Mouse (Mus musculus) embryonic facial prominence, embryonic 12.5 days (tissue): Measurements from ENCODE around the gene N4bp2. TPM values are rescaled to one million over a fixed set of nuclear protein-coding genes. Genes with fewer than 3 reads are reported as not detected.

ENCODE experiments used
- ATAC-seq: fragments of 200-750 bp; cut with Nextera tagmentation; 2 replicates; pipeline ENCODE4 v1.8.0; 2017; ENCODE audit not compliant: insufficient number of reproducible peaks, insufficient read depth, low FRiP score, low TSS enrichment
- H3K27ac ChIP-seq: fragments of 300-500 bp; sonication (generic); 2 replicates; pipeline ENCODE4 v1.5.1; 2016; ENCODE audit warnings: mild to moderate bottlenecking
- H3K27me3 ChIP-seq: fragments of 300-500 bp; sonication (generic); 2 replicates; pipeline ENCODE4 v1.6.1; 2016; ENCODE audit warnings: mild to moderate bottlenecking, moderate library complexity
- H3K36me3 ChIP-seq: fragments of 300-500 bp; sonication (generic); 2 replicates; pipeline ENCODE4 v1.6.1; 2016; ENCODE audit warnings: mild to moderate bottlenecking
- H3K4me1 ChIP-seq: fragments of 300-500 bp; sonication (generic); 2 replicates; pipeline ENCODE4 v1.6.1; 2016
- H3K4me2 ChIP-seq: fragments of 300-500 bp; sonication (generic); replicated peaks from 2 replicates; pipeline ENCODE4 v1.6.1; 2016; ENCODE audit warnings: mild to moderate bottlenecking, moderate library complexity
- H3K4me3 ChIP-seq: fragments of 300-500 bp; sonication (generic); 2 replicates; pipeline ENCODE4 v1.5.1; 2016; ENCODE audit warnings: mild to moderate bottlenecking
- H3K9ac ChIP-seq: fragments of 300-500 bp; sonication (generic); 2 replicates; pipeline ENCODE4 v1.6.1; 2016; ENCODE audit warnings: mild to moderate bottlenecking, moderate library complexity
- H3K9me3 ChIP-seq: fragments of 300-500 bp; sonication (generic); 2 replicates; pipeline ENCODE4 v1.6.1; 2016; ENCODE audit warnings: mild to moderate bottlenecking, moderate library complexity
- WGBS: fragments of 180-500 bp; shearing (Covaris S2); methylation state at CpG from one replicate; pipeline ENCODE4 v1.1.7; 2016; 5-methylcytosine and 5-hydroxymethylcytosine counted together
- polyA plus RNA-seq: library from polyadenylated mRNA; unstranded; fragments of >200 nt; fragmentation: Nextera tagmentation; extraction: Ambion mirVana; gene quantifications from 2 replicates; pipeline ENCODE4 v1.2.1, GENCODE M21; 2016

N4bp2 gene
- polyA plus RNA-seq, 1 experiment from 2014 or later: 41.7 TPM

DNA sequence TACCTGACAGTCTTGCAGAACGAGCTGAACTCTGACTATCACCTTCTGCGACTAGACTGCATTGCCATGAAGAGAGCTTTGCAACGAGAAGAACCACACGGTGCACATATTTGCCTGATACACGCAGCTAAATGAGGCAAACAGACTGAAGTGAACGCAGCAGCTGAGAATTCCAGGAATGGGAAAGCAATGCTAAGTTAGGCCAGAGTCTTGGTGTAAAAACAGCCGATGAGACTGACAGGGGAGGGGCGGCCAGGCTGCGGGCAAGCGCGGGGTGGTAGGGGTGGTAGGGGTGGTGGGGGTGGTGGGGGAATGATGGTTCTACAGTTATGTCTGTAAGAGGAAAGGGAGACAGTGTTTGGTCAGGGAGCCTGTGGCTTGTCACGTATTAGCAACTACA, 95.6 kb downstream of the N4bp2 start:
- no peaks in the 10 kb centered on the region for H3K27me3 ChIP-seq
- no peak overlapping the region for H3K4me3 ChIP-seq
- WGBS: 54% methylated on average over 12 of the region's 12 CpGs
- H3K9ac ChIP-seq: no peak overlapping the region
- no peaks in the 10 kb centered on the region for H3K9me3 ChIP-seq
- H3K4me2 ChIP-seq: no peak overlapping the region
- peaks cover 14% of the 10 kb centered on the region; the same call in 1 of the 2 replicates for H3K4me1 ChIP-seq
- H3K27ac ChIP-seq: no peak overlapping the region
- no peak for ATAC-seq
- no peaks in the 10 kb centered on the region for H3K36me3 ChIP-seq

DNA sequence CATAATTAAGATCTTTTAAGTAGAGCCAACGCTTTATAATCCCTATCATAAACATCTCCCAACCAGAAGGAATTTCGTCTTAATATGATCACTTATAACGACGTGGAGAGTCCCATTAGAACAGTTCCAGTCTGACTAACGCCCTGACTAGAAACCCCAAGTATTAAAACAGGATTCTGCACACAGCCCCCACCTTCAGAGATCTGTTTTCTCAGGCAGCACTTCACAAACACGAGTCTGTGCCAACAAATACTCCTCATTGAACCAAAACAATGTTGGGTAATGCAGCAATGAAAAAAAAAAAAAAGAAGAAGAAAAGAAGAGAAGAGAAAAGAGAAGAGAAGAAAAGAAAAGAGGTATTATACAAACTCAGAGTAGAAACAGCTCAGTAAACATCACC, 96.1 kb downstream of the N4bp2 start:
- H3K27me3 ChIP-seq: no peaks in the 10 kb centered on the region
- 55% methylated on average over 6 of the region's 6 CpGs for WGBS

DNA sequence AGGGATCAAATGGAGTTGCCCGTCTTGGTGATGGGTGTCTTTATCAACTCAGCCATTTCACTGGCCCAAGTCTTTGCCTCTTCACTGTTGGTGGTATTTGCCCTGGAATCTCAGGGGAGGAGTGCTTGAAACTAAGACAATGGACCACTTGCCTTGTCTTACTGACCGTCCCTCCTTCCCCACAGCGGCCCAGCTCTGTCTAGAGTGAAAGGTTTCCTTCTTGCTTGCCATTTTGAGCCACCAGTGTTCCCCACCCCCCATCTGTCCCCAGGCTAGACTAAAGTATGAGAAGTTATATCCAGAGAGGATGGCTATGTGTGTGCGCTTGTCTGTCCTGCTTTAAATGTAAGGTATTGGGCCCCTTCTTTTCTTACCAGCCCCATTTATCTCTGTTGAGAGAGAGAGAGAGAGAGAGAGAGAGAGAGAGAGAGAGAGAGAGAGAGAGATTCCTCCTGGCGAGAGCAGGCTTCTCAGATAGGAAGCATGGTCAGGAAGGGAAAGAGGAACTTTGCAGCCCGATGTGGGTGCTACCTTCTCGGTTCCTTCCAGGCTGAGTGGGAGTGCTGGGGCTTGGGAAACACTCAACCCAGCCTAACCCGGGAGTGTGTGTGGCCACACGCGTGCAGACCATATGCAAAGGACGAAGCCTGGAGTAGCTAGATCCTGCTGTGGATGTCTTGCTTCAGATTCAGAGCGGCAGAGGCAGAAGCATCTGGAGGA, 97.1 kb downstream of the N4bp2 start:
- H3K9ac ChIP-seq: no peak overlapping the region
- H3K9me3 ChIP-seq: no peaks in the 10 kb centered on the region
- H3K27ac ChIP-seq: no peak overlapping the region
- 71% methylated on average over 12 of the region's 12 CpGs for WGBS
- H3K4me3 ChIP-seq: no peak overlapping the region
- no peak overlapping the region for H3K4me2 ChIP-seq
- ATAC-seq: no peak
- H3K27me3 ChIP-seq: no peaks in the 10 kb centered on the region
- no peaks in the 10 kb centered on the region for H3K36me3 ChIP-seq
- peaks cover 8% of the 10 kb centered on the region; the same call in 1 of the 2 replicates for H3K4me1 ChIP-seq

More for the DNA sequence above, 96.1 kb downstream of the N4bp2 start:
- no peak overlapping the region for H3K4me3 ChIP-seq
- ATAC-seq: no peak
- H3K4me1 ChIP-seq: peaks cover 14% of the 10 kb centered on the region; the same call in 1 of the 2 replicates
- H3K4me2 ChIP-seq: no peak overlapping the region
- H3K36me3 ChIP-seq: no peaks in the 10 kb centered on the region
- no peak overlapping the region for H3K9ac ChIP-seq
- H3K9me3 ChIP-seq: no peaks in the 10 kb centered on the region
- H3K27ac ChIP-seq: no peak overlapping the region

DNA sequence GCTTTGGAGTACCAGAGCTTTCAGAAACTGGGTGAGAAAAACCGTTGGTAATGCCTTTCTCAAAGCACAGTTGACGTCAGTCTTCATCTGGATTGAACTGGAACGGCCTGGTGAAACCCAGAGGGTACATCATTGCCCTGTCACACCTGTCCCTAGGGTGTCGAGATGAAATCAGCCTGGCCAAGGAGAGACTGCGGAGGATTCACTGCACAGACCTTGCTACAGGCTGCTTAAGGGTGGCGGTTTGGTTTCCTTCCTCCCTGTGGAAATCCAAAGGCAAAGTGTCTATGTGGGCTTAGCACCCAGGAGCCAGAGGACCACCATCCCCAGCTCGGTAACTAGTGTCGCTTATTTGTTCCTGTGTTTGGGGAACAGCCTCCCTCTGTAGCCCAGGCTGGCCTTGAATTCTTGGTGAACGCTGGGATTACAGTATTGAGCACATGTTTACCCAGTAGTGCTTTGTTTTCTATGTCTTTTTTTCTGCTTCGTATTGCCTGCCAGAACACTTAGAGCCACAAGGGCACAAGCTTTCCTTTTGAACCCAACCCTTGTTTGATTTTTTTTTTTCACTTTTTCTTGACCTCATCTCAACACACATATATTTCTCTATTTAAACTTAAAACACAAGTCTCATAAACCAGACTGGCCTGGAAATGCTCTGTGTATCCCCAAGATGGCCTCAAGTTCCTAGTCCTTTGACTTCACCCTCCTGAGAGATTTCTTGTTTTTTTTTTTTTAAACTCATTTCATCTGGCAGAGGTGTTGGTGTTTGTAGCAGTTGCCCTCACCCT, 98.0 kb downstream of the N4bp2 start, which contains the start of gene Rhoh:
Gene Rhoh, plus strand, starts transcription at position 60 of the 791 bp plus-strand sequence.
- WGBS: 85% methylated on average over 10 of the region's 10 CpGs
- Histone ChIP-seq H3K4me2 (no peak within 1 kb of the TSS), H3K9me3 (no peaks in the 10 kb centered on the region), H3K27ac (no peak within 1 kb of the TSS), H3K4me3 (no peak within 1 kb of the TSS), H3K4me1 (peaks cover 8% of the 10 kb centered on the region; the same call in 1 of the 2 replicates), H3K9ac (no peak within 1 kb of the TSS), H3K27me3 (no peaks in the 10 kb centered on the region), H3K36me3 (no peaks in the 10 kb centered on the region)
- ATAC-seq: no peak

DNA sequence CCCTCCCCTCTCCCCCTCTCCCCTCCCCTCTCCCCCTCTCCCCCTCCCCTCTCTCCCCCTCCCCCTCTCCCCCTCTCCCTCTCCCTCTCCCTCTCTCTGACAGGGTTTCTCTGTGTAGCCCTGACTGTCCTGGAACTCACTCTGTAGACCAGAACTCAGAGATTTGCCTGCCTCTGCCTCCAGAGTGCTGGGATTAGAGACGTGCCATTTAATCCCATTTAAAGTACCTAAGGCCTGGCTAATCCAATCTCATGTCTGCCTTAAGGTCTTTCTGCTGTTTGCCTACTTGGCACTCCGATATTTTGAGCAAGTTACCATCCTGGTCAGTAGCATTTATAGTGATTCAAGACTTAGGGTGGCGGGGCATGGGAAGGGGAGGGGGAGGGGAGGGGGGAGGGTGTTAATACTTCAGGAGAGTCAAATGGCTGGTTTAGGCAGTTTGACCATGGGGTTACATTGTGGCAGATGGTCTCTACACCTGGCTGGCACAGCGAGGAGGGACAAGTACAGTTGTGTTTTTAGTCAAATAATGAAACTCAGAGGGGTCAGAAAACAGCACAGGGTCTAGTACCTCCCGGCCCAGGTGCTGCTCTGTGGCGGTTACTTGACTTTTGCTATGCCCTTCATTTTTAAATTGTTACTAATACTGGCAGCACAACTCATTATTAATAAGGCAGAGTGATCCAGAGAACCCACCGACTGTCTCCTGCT, 99.1 kb downstream of the N4bp2 start:
- no peak overlapping the region for H3K4me3 ChIP-seq
- no peaks in the 10 kb centered on the region for H3K36me3 ChIP-seq
- H3K4me2 ChIP-seq: no peak overlapping the region
- no peaks in the 10 kb centered on the region for H3K27me3 ChIP-seq
- 90% methylated on average over 7 of the region's 7 CpGs for WGBS
- no peak overlapping the region for H3K27ac ChIP-seq
- no peak for ATAC-seq
- H3K4me1 ChIP-seq: peaks cover 8% of the 10 kb centered on the region; the same call in 1 of the 2 replicates
- no peak overlapping the region for H3K9ac ChIP-seq
- H3K9me3 ChIP-seq: no peaks in the 10 kb centered on the region

DNA sequence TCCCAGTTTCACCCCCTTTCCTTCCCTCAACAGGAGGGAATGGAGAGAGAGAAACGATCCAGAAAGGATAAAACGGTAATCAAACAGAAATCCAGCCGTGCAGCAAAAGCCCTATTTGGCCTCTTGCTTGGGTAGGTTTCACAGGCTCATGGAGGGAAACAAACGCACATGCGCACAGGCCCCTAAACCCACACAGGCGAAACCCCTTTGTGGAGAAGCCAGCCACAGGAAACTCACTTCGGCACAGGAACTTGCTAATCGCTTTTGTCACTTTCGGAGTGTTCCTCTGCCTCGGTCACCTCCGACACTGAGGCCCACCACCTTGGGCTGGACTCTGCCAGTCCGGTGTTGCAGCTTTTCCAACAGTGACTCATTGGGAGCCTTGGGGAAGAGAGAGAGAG, 100.0 kb downstream of the N4bp2 start:
- Histone ChIP-seq H3K9ac (no peak overlapping the region), H3K4me3 (no peak overlapping the region), H3K36me3 (no peaks in the 10 kb centered on the region), H3K4me1 (peaks cover 8% of the 10 kb centered on the region; the same call in 1 of the 2 replicates), H3K27ac (no peak overlapping the region), H3K9me3 (no peaks in the 10 kb centered on the region), H3K27me3 (no peaks in the 10 kb centered on the region), H3K4me2 (no peak overlapping the region)
- WGBS: 79% methylated on average over 12 of the region's 12 CpGs
- no peak for ATAC-seq

DNA sequence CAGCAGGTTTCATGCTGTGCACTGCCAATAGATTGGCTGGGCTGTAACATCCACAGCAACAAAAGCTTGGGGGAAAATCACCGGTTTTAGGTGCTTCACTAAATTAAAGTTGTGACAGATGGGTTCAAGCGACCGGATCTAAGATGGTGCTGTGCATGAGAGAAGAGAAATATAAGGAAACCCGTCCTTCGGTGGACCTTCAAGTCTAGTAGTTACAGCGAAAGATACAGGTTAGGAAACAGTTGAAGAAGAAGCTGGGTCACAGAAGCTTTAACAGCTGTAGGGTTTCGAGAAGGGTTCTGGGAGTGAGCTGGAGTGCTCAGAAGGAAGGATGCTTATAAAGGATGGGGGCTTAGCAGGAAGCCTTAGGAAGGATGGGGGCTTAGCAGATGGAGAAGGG, 101.2 kb downstream of the N4bp2 start:
- Histone ChIP-seq H3K4me3 (no peak overlapping the region), H3K27ac (no peak overlapping the region), H3K4me1 (no peaks in the 10 kb centered on the region), H3K9ac (no peak overlapping the region), H3K4me2 (no peak overlapping the region), H3K36me3 (no peaks in the 10 kb centered on the region), H3K9me3 (no peaks in the 10 kb centered on the region), H3K27me3 (no peaks in the 10 kb centered on the region)
- WGBS: 95% methylated on average over 7 of the region's 7 CpGs
- no peak for ATAC-seq

DNA sequence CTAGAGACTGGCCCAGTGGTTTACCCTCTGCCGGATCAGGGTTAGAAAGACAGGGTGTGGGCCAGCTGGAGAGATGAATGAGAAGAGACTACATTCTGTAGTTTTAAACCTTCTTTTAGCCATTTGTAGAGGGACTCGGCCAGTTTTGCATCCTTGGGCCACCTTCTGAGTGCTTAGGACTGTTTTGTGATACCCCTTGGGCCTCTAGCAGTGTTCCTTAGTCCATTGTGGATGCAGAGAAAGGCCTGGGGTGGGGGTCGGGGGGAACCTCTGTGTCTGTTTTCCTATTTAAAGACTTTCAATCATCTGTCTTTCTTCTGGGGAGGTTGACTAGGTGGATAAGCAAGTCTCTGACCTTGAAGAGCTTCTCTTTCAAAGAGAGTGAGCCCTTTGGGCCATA, 101.6 kb downstream of the N4bp2 start:
- no peak for ATAC-seq

DNA sequence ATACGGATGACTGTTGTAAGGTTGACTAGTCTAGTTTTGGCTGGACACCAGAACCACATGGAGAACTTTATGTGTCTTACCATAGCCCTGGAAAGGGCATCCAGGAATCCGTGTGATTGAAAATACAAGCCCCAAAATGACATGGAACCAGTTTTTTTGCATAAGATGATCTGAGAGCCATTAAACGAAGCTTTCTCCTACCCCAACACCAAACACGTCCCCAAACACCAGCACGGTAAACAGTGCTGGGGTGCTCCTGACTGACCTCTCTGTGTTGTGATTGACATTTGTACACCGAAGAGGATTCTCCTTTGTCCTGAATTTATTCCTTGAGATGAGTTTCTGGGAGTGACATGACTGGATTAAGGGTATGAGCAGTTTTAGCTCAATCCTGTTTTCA, 103.3 kb downstream of the N4bp2 start:
- ATAC-seq: no peak
- H3K27ac ChIP-seq: no peak overlapping the region
- H3K36me3 ChIP-seq: no peaks in the 10 kb centered on the region
- H3K4me2 ChIP-seq: no peak overlapping the region
- WGBS: 86% methylated on average over 6 of the region's 6 CpGs
- no peaks in the 10 kb centered on the region for H3K27me3 ChIP-seq
- no peaks in the 10 kb centered on the region for H3K9me3 ChIP-seq
- H3K4me3 ChIP-seq: no peak overlapping the region
- no peaks in the 10 kb centered on the region for H3K4me1 ChIP-seq
- H3K9ac ChIP-seq: no peak overlapping the region

More for the DNA sequence above, 101.6 kb downstream of the N4bp2 start:
- no peaks in the 10 kb centered on the region for H3K36me3 ChIP-seq
- H3K27me3 ChIP-seq: no peaks in the 10 kb centered on the region
- H3K4me2 ChIP-seq: no peak overlapping the region
- WGBS: 83% methylated on average over 3 of the region's 3 CpGs
- no peak overlapping the region for H3K27ac ChIP-seq
- H3K9ac ChIP-seq: no peak overlapping the region
- no peaks in the 10 kb centered on the region for H3K9me3 ChIP-seq
- no peaks in the 10 kb centered on the region for H3K4me1 ChIP-seq
- H3K4me3 ChIP-seq: no peak overlapping the region

DNA sequence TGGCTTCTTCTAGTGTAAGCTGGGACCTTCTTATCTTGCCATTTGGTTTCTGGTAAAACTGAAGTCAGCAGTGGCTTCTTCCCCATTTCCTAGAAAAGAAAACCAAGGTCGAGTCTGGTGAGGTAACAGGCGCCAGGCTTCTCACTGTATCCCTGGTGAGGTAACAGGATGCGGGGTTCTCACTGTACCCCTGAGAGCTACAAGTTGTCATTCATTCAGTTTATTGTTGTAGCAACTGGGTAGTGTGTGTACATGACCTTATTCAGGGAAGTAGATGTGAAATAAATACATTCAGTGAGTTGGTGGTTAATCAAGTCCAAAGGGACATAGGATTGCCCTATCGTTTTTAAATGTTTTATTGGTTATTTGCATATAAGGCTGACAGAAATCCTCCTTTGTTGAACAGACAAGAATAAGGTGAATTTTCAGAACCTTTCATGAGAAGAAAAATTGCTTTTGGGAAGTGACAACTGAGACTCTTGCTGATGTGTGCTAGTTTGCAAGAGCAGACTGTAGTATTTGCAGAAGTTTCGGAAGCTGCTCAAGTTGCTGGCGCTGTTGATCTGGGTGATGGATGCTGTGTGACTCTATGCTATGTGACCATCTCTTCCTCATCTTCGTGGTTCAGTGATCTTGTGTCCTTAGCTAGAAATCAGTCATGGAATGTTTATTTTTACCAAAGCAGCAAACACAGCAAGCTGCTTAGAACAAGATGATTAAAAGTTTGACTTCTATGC, 104.2 kb downstream of the N4bp2 start:
- WGBS: 82% methylated on average over 7 of the region's 7 CpGs
- Histone ChIP-seq H3K9me3 (no peaks in the 10 kb centered on the region), H3K27ac (no peak overlapping the region), H3K36me3 (no peaks in the 10 kb centered on the region), H3K4me1 (no peaks in the 10 kb centered on the region), H3K9ac (no peak overlapping the region), H3K4me3 (no peak overlapping the region), H3K4me2 (no peak overlapping the region), H3K27me3 (no peaks in the 10 kb centered on the region)
- no peak for ATAC-seq

DNA sequence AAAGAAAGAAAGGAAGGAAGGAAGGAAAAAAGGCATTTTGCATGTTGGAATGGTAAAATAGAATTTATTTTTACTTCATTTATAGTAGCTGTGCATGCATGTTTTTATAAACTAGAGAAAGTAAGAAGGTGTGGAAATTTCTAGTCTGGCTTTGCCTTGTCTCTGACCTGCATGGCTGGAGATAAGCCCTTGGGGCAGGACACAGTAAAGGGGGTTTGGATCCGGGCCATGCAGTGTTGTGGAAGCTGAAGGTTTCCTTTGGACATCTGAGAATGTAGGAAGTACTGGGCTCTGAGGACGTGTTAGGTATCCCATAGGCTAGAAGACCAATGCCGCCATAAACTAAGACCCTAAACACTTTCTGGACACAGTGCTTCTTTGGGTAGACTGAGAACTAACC, 105.1 kb downstream of the N4bp2 start:
- ATAC-seq: no peak
- no peak overlapping the region for H3K4me3 ChIP-seq
- 64% methylated on average over 3 of the region's 3 CpGs for WGBS

More for the DNA sequence above, 105.1 kb downstream of the N4bp2 start:
- Histone ChIP-seq H3K9ac (no peak overlapping the region), H3K9me3 (no peaks in the 10 kb centered on the region), H3K36me3 (no peaks in the 10 kb centered on the region), H3K27ac (no peak overlapping the region), H3K4me2 (no peak overlapping the region), H3K27me3 (no peaks in the 10 kb centered on the region), H3K4me1 (no peaks in the 10 kb centered on the region)
